Mouse (Mus musculus) left cerebral cortex, adult 8-10 months (tissue): Measurements from ENCODE around the gene Psma4. TPM values are rescaled to one million over a fixed set of nuclear protein-coding genes. Genes with fewer than 3 reads are reported as not detected.
"Not testable (repeated sequence)": the region's sequence is repeated elsewhere in the genome, so short reads cannot be mapped to it uniquely, and the experiment has no call there.

Experiments used
- DNase-seq, 2 experiments: peaks; one replicate each; pipeline ENCODE4 v3.0.0; 2022; ENCODE audit warnings: low spot score in 2 of 2
- total RNA-seq, 4 experiments: library from RNA; stranded (reverse); gene quantifications; 2 replicates each; pipeline ENCODE4 v1.2.4; 2022

The Psma4 gene
- total RNA-seq = 100 to 1,000 TPM; 110 to 125 (median 115) TPM

DNA sequence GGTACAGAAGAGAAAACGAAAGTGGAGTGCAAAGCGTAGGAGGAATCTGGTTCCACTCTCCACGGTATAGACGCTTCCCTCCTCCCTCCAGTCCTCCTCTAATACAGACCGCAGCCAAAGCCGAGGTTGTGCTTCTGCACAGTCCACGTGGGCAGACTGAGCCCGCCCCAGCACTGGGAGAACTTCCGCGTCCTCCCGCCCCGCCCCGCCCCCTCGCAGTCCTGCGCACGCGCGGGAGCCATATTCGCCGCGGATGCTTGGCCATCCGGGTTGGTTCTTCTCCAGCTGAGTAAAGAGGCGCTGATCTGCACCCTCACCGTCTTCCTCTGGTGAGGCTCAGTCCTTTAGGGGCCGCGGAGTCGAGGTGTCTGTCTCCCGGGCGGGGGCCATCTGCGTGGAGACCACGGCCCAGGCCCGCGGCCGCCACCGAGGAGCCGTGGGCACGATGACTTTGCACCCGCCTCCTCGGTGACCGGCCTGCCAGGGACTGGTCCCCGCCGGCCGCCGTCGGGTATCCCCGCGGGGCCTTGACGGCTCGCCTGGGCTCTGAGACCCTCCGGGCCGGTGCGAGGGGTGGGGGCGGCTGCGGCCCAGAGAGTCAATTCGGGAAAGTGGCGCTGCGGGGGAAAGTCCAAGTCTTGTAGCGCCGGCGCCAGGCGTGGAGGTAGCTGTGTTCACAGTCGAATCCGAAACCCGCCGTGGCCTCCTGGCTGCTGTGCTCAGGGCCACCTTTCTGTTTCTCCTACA lies at the start of gene Psma4, which contains the start of gene AY074887:
Psma4 (plus strand) TSS at position 216 of the 747 bp plus-strand sequence.
AY074887 (minus strand) TSS at position 424 of the 747 bp plus-strand sequence.
- DNase-seq = peak; percentile 76 to 82

- no peak for DNase-seq
Observed at GRCm38 (mm10) chr9:54909446-54909845, 41.1 kb upstream of the Psma4 start.

DNA sequence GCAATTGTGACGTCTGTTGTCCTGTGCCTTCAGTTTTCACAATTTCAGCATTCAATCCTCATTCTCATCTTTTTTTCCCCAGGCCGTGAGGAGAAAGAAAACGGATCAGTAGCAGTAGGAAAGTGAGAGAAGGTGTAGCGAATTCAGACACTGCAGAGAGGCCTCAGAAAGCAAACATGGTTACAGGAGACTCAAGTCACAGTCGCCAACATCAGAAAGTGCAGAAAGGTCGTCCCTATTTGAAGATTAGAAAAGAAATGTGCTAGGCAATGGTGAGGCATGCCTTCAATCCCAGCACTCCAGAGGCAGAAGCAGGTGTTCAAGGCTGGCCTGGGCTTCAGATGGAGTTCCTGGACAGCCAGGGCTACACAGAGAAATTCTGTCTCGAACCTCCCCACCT lies 35.0 kb upstream of the Psma4 start:
- no peak for DNase-seq

- no peak for DNase-seq
Observed at GRCm38 (mm10) chr9:54916401-54916800, 34.2 kb upstream of the Psma4 start.

- DNase-seq = peak; percentile 61 to 94
Observed at GRCm38 (mm10) chr9:54917010-54917677, 33.4 kb upstream of the Psma4 start, which contains the start of gene Hykk. Gene Hykk, plus strand, starts transcription at chr9:54917283.

GRCm38 (mm10) chr9:54918191-54918590 lies 32.4 kb upstream of the Psma4 start:
- no peak for DNase-seq

DNA sequence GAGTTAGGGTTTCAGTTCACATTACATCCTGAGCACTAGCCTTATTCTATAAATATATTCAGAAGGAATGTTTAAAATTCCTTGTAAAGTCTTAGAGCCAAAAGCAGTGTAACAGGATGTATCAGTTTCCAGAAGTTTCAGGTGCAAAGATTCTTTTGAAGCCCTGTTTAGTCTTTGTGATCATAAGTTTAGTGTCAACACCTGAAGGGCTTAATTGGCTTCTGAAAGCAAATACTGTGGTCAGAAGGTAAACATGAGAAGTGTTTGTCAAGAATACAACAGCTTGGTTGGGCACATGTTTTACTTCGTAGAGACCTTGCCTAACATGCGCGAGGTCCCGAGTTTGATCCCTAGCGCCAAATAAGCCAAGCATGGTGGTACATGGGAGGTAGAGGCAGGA lies 31.8 kb upstream of the Psma4 start:
- DNase-seq = no peak

GRCm38 (mm10) chr9:54919946-54920345 lies 30.6 kb upstream of the Psma4 start:
- DNase-seq = no peak

GRCm38 (mm10) chr9:54930741-54931140 lies 19.8 kb upstream of the Psma4 start:
- no peak for DNase-seq

DNA sequence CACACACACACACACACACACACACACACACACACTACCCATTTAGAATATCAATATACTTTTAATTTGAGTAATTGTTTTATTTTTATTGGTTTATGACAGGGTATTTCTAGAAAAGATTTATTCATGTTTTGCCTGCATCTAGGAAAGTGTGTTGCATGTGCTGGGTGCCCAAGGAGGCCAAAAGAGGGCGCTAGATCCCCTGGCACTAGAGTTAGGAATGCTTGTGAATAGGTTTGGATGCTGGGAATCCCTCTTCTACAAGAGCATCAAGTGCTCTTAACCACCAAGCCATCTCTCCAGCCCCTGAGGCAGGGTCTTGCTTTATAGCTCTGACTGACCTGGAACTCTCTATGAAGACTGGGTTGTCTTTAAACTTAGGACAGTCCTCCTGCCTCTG lies 18.8 kb upstream of the Psma4 start:
- no peak for DNase-seq

- DNase-seq = no peak
Observed at GRCm38 (mm10) chr9:54932379-54932778, 18.2 kb upstream of the Psma4 start.

GRCm38 (mm10) chr9:54942071-54942470 lies 8.5 kb upstream of the Psma4 start:
- DNase-seq = no peak

DNA sequence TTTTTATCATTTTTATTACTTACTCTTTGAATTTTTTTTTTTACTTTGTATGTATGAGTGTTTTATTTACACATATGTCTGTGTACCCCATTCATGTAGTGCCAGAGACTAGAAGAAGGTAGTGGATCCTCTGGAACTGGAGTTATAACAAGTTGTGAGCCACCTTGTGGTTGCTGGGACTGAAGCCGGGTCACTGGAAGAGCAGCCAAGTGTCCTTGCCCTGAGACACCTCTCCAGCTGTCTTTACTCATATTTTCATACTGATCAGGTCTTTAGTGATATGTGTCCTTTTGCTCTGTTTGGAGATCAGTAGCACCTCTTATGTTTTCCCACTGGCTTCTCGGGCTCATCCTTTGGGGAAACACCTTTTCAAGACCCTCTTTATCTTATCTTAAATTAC lies 6.1 kb upstream of the Psma4 start:
- DNase-seq = no peak

GRCm38 (mm10) chr9:54946256-54946655 lies 4.3 kb upstream of the Psma4 start:
- DNase-seq = no peak

DNA sequence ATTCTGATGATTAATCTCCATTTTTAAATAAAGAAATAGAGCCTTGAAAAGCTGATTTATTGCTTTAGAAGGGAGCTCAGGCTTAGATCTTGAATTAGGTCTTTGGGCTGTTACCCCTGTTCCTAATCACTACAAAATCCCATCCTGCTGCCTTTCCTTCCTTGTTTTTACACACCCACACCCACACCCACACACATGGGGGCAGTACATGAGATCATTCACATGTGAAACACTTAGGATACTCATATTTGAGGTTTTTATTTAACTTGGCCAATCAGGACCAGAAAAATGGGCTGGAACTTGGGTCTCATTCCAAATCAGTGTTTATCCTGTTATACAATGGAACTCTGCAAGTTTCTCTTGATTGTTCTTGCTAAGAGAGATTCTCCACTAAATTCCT lies 1.1 kb upstream of the Psma4 start:
- DNase-seq = no peak

- DNase-seq = not testable (repeated sequence)
Observed at GRCm38 (mm10) chr9:54950162-54950561, 428 bp upstream of the Psma4 start.

DNA sequence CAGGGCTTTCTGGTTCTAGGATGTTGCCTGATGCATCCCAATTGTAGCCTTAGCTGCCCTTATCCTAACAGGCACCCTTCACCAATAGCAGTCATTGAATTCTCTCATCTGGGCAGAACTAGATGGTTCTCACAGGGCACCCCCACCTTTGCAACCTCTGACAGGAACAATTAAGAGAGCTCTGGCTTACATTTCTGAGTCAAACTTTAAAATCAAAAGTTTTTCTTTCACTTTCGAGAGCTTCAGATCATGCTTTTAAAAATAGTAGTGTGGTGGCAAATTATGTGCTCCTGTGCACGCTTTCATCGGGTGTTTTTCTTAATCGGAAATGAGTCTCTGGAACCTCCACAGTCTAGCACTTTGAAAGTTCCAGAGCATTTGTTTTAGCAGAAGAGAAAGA lies 10.5 kb downstream of the Psma4 start:
- no peak for DNase-seq

- DNase-seq = no peak
Observed at GRCm38 (mm10) chr9:54963669-54964068, 13.1 kb downstream of the Psma4 start.

DNA sequence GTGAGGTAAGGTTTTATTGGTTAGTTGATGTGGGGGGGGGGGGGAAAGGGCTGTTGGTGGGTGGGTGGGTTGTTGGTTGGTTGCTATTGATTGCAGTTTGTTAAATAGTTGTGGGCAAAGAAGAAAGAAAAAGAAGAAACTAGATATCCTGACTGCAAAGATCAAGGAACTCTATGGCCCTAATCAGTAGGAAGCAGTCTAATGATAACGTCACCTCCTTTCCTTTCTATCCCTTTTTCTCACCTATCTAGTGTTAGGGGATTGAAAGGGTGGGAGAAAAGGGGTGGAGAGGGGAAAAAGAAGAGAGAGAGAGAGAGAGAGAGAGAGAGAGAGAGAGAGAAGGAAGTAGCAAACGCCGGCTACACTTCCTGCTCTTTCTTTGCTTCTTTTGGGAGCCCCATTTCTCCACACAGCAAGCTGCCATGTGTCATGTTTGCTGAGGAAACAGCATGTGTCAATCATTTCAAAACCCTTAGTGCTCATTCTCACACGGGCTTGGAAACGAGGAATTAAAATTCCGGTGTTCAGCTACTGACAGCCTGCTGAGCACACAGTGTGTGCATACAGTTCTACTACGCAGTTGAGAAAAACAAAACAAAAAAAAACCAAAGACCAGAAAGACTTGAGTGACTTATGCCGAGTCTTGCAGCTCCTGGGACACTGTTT lies 19.5 kb downstream of the Psma4 start:
- DNase-seq = no peak

- no peak for DNase-seq
Observed at GRCm38 (mm10) chr9:54980674-54981073, 30.1 kb downstream of the Psma4 start, which contains the start of gene Chrna5. Gene Chrna5, plus strand, starts transcription at chr9:54980880.

GRCm38 (mm10) chr9:54981291-54982191 lies 31.0 kb downstream of the Psma4 start:
- DNase-seq = no peak
